Mouse (Mus musculus) gastrocnemius, postnatal 36 days (tissue): ENCODE results near the gene Gngt2. TPM values are rescaled to one million over a fixed set of nuclear protein-coding genes. Genes with fewer than 3 reads are reported as not detected.

Experiments used
- DNase-seq, 2 experiments: peaks; one replicate each; pipeline ENCODE4 v3.0.0; 2022
- intact Hi-C: fragments of 180-260 bp; cut with DNase I; formaldehyde crosslinking; loops from one replicate; pipeline ENCODE4 v1.15.1; 2025
- total RNA-seq, 2 experiments: library from RNA; stranded (reverse); gene quantifications; 2 replicates each; pipeline ENCODE4 v1.2.3; 2021

Gngt2 gene
- total RNA-seq, 2 experiments from 2014 or later, result 4.2 to 5.5 TPM

GRCm38 (mm10) chr11:95838598-95838997 is 1.6 kb downstream of the Gngt2 start:
- intact Hi-C loops, result no loop called here
- DNase-seq, result no peak

- intact Hi-C loops, result no loop called here
- DNase-seq, result no peak
Observed at GRCm38 (mm10) chr11:95838999-95839868, 2.2 kb downstream of the Gngt2 start.

GRCm38 (mm10) chr11:95840694-95841497 is 3.9 kb downstream of the Gngt2 start:
- intact Hi-C loops, result no loop called here
- no peak for DNase-seq

GRCm38 (mm10) chr11:95841498-95841830 is 4.4 kb downstream of the Gngt2 start:
- no peak for DNase-seq
- intact Hi-C loops, result no loop called here

- intact Hi-C loops, result no loop called here
- peak in 1 of 2 experiments; percentile 44 for DNase-seq
Observed at GRCm38 (mm10) chr11:95842074-95842681, 5.2 kb downstream of the Gngt2 start, which contains the start of gene Abi3. Gene Abi3 (minus strand): TSS chr11:95842476.

GRCm38 (mm10) chr11:95842953-95843352 is 5.9 kb downstream of the Gngt2 start:
- intact Hi-C loops, result no loop called here
- DNase-seq, result no peak

GRCm38 (mm10) chr11:95843421-95843950 is 6.5 kb downstream of the Gngt2 start:
- DNase-seq, result no peak
- intact Hi-C loops, result no loop called here

- intact Hi-C loops, result no loop called here
- DNase-seq, result no peak
Observed at GRCm38 (mm10) chr11:95844935-95845334, 7.9 kb downstream of the Gngt2 start.

GRCm38 (mm10) chr11:95850898-95851297 is 13.9 kb downstream of the Gngt2 start:
- DNase-seq, result no peak
- intact Hi-C loops, result loop anchor here (10.0 kb wide), 1 partner anchor 166 kb away; no protein-coding TSS in a partner anchor

- peak; percentile 57 to 62 for DNase-seq
- intact Hi-C loops, result loop anchor here (2.0 to 10.0 kb wide), 3 partner anchors 25 to 169 kb away; no protein-coding TSS in a partner anchor
Observed at GRCm38 (mm10) chr11:95853684-95854083, 16.7 kb downstream of the Gngt2 start.

GRCm38 (mm10) chr11:95857306-95857705 is 20.3 kb downstream of the Gngt2 start:
- intact Hi-C loops, result loop anchor here (10.0 kb wide), 1 partner anchor 173 kb away; no protein-coding TSS in a partner anchor
- no peak for DNase-seq

GRCm38 (mm10) chr11:95857716-95858527 is 20.9 kb downstream of the Gngt2 start:
- intact Hi-C loops, result loop anchor here (10.0 kb wide), 1 partner anchor 173 kb away; no protein-coding TSS in a partner anchor
- no peak for DNase-seq

- peak; percentile 97 to 99 for DNase-seq
- intact Hi-C loops, result loop anchor here (10.0 kb wide), 1 partner anchor 174 kb away; no protein-coding TSS in a partner anchor
Observed at GRCm38 (mm10) chr11:95858528-95859467, 21.8 kb downstream of the Gngt2 start.

- intact Hi-C loops, result loop anchor here (10.0 kb wide), 1 partner anchor 175 kb away; no protein-coding TSS in a partner anchor
- no peak for DNase-seq
Observed at GRCm38 (mm10) chr11:95859468-95859855, 22.4 kb downstream of the Gngt2 start.

- no peak for DNase-seq
- intact Hi-C loops, result no loop called here
Observed at GRCm38 (mm10) chr11:95860071-95860490, 23.1 kb downstream of the Gngt2 start.

- DNase-seq, result no peak
- intact Hi-C loops, result no loop called here
Observed at GRCm38 (mm10) chr11:95861397-95861796, 24.4 kb downstream of the Gngt2 start.

- intact Hi-C loops, result no loop called here
- no peak for DNase-seq
Observed at GRCm38 (mm10) chr11:95869442-95869841, 32.4 kb downstream of the Gngt2 start.

GRCm38 (mm10) chr11:95869918-95870470 is 33.0 kb downstream of the Gngt2 start:
- intact Hi-C loops, result loop anchor here (10.0 kb wide), 2 partner anchors 225 to 255 kb away; no protein-coding TSS in a partner anchor
- DNase-seq, result no peak
